Mouse (Mus musculus): ENCODE measurements around the gene Ovol1. TPM values are rescaled to one million over a fixed set of nuclear protein-coding genes. Genes with fewer than 3 reads are reported as not detected.

Gene Ovol1
- total and polyA plus RNA-seq, 3 experiments, result not detected

DNA sequence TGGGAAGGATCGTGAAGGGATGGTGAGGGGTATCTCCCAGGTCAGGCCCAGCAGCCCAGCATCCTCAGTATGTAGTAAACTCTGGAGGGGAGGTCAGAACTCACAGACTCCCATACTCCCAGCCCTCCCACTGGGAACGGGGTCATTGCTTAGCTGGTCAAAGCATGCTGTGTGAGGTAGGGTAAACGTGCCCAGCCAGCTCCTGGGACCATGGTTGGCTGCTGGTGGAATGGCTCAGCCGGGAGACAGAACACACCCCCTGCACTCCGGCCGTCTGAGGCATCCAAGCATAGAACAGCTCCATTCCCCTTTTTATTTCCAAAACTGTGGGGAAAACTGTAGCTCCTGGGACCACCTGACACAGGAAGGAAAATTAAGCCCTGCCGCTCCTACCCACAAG is 2.3 kb downstream of the Ovol1 start:
- Histone ChIP-seq H3K9me3 (replicated peaks; ENCODE audit: low read length) (peaks cover 18% of the 10 kb centered on the region), H3K9ac (ENCODE audit: insufficient read depth, low read depth) (no peak overlapping the region), H3K4me1 (ENCODE audit: control insufficient read depth in 1 of 2, insufficient read depth in 2 of 2) (no peaks in the 10 kb centered on the region; a peak in 1 of 4 replicates), H3K4me3 (replicated peaks in 1 of 3; ENCODE audit: low read depth in 2 of 3, low read length in 2 of 3, poor library complexity in 1 of 3) (no peak overlapping the region), H3K36me3 (replicated peaks in 1 of 2; ENCODE audit: control insufficient read depth in 1 of 2, insufficient read depth in 1 of 2, low read length in 1 of 2) (no peaks in the 10 kb centered on the region), H3K27ac (ENCODE audit: insufficient read depth, low read depth) (no peak overlapping the region), H3K79me2 (replicated peaks; ENCODE audit: control insufficient read depth, extremely low read depth, insufficient read depth, poor library complexity, severe bottlenecking) (no peaks in the 10 kb centered on the region), H3K27me3 (replicated peaks) (peaks cover 79% of the 10 kb centered on the region), H3K4me2 (ENCODE audit: insufficient read depth, low read depth, poor library complexity, severe bottlenecking) (no peak overlapping the region)
- in situ Hi-C loops (cut with MboI; ENCODE audit: low pct_ligation_motif_present, low pct_unique_long_range_greater_than_20kb, low sequenced_read_pairs), result no loop called here
- TF ChIP-seq ZNF384 (IDR thresholded peaks at IDR 0.05; ENCODE audit: low read depth, low read length) (no peak), CHD2 (IDR thresholded peaks at IDR 0.05; ENCODE audit: low read length) (no peak), HCFC1 (IDR thresholded peaks at IDR 0.05; ENCODE audit: low read depth, low read length) (no peak), ETS1 (conservative IDR thresholded peaks at IDR 0.05; ENCODE audit: low read depth, low read length) (no peak), MAFK (IDR thresholded peaks at IDR 0.05; ENCODE audit: insufficient replicate concordance, low read length) (no peak), CTCF (conservative IDR thresholded peaks at IDR 0.05 in 1 of 2, IDR thresholded peaks at IDR 0.05 in 1 of 2; ENCODE audit: low read depth in 2 of 2, low read length in 2 of 2) (no peak), GABPA (IDR thresholded peaks at IDR 0.05; ENCODE audit: insufficient replicate concordance, low read depth, low read length) (no peak), MXI1 (IDR thresholded peaks at IDR 0.05; ENCODE audit: low read depth, low read length) (no peak), MAX (IDR thresholded peaks at IDR 0.05; ENCODE audit: low read length) (no peak), ZMIZ1 (IDR thresholded peaks at IDR 0.05; ENCODE audit: low read depth, low read length) (no peak), BHLHE40 (IDR thresholded peaks at IDR 0.05; ENCODE audit: low read depth, low read length) (no peak)
- DNase-seq (ENCODE audit: extremely low read depth), result no peak
- dilution Hi-C loops (cut with MboI; ENCODE audit: extremely low pct_ligation_motif_present, extremely low pct_unique_long_range_greater_than_20kb, low sequenced_read_pairs), result no loop called here

DNA sequence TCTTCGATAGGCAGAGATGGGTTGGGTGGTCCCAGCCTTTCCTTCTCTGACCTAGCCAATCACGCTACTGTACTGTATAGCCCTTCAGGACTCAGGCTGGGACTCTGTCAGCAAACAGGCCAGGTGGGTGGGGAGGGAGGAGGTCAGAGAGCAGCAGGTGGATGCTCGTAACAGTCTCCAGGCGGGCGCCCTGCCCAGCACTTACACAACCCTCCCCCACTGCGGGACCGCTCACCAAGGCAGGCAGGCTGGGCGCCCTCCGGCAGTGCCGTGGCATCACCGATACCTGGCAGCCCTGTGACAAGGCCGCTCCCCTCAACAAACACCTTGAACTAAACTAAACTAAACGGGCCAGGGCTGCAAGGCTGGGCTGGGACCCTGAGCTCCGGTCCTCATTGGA is 6.2 kb downstream of the Ovol1 start:
- H3K4me3 ChIP-seq (replicated peaks in 1 of 3; ENCODE audit: low read depth in 2 of 3, low read length in 2 of 3, poor library complexity in 1 of 3), result no peak overlapping the region
- H3K9me3 ChIP-seq (replicated peaks; ENCODE audit: low read length), result no peaks in the 10 kb centered on the region
- peaks cover 0 to 7% of the 10 kb centered on the region in 2 experiments; a peak in 2 of 4 replicates for H3K4me1 ChIP-seq (ENCODE audit: control insufficient read depth in 1 of 2, insufficient read depth in 2 of 2)
- peaks cover 68% of the 10 kb centered on the region for H3K27me3 ChIP-seq (replicated peaks)
- H3K4me2 ChIP-seq (ENCODE audit: insufficient read depth, low read depth, poor library complexity, severe bottlenecking), result no peak overlapping the region
- H3K9ac ChIP-seq (ENCODE audit: insufficient read depth, low read depth), result no peak overlapping the region
- DNase-seq (ENCODE audit: extremely low read depth), result no peak
- no peaks in the 10 kb centered on the region for H3K79me2 ChIP-seq (replicated peaks; ENCODE audit: control insufficient read depth, extremely low read depth, insufficient read depth, poor library complexity, severe bottlenecking)
- H3K36me3 ChIP-seq (replicated peaks in 1 of 2; ENCODE audit: control insufficient read depth in 1 of 2, insufficient read depth in 1 of 2, low read length in 1 of 2), result no peaks in the 10 kb centered on the region
- no peak overlapping the region for H3K27ac ChIP-seq (ENCODE audit: insufficient read depth, low read depth)
- in situ Hi-C loops (cut with MboI; ENCODE audit: low pct_ligation_motif_present, low pct_unique_long_range_greater_than_20kb, low sequenced_read_pairs) (no loop called here), dilution Hi-C loops (cut with MboI; ENCODE audit: extremely low pct_ligation_motif_present, extremely low pct_unique_long_range_greater_than_20kb, low sequenced_read_pairs) (no loop called here)
- TF ChIP-seq RCOR1 (conservative IDR thresholded peaks at IDR 0.05; ENCODE audit: low read depth, low read length), result no peak
- TF ChIP-seq TBP (conservative IDR thresholded peaks at IDR 0.05; ENCODE audit: low read depth, low read length), result no peak
- no peak for TF ChIP-seq MEF2A (IDR thresholded peaks at IDR 0.05; ENCODE audit: borderline replicate concordance, low read depth, low read length)
- TF ChIP-seq IRF4 (IDR thresholded peaks at IDR 0.05; ENCODE audit: low read depth, low read length), result no peak
- TF ChIP-seq JUN (IDR thresholded peaks at IDR 0.05; ENCODE audit: insufficient read depth, low read depth, low read length), result no peak
- TF ChIP-seq POLR2AphosphoS2 (IDR thresholded peaks at IDR 0.05; ENCODE audit: low read depth, low read length), result no peak
- no peak for TF ChIP-seq MAX (IDR thresholded peaks at IDR 0.05; ENCODE audit: low read length)
- no peak for TF ChIP-seq CHD1 (IDR thresholded peaks at IDR 0.05; ENCODE audit: low read depth, low read length)
- no peak for TF ChIP-seq RAD21 (IDR thresholded peaks at IDR 0.05; ENCODE audit: low read depth, low read length)
